ENCODE assay signal across 8 mouse cellular contexts in the genomic region with DNA sequence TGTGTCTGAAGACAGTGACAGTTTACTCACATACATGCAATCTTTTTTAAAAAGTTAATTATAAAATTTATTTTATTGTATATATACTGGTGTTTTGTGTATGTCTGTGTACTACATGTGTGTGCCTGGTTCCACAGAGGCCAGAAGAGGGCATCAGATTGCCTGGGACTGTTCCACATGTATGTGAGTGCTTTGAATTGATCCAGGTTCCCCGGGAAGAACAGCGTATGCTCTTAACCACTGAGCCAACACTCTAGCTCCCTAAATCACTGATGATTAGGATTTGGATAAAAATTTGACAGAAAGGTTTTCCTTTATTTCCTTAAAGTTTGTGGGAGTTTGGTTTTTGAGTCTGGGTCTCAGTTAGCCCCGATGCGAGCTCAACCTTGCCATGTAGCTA. TPM values are rescaled to one million over a fixed set of nuclear protein-coding genes. Genes with fewer than 3 reads are reported as not detected.
A peak's percentile ranks its signal among the peaks of the same experiment; 100 is the strongest.
DNase-seq lines count a peak whose midpoint lies in the region; ATAC-seq lines count a peak whose summit lies in the region.

No protein-coding gene starts in this region.

- H3K4me3 ChIP-seq in heart, embryonic 10.5 days = peak overlapping the region; percentile 80
- H3K4me3 ChIP-seq in embryonic facial prominence, embryonic 13.5 days = peak overlapping the region; percentile 88
- H3K4me3 ChIP-seq in limb, embryonic 11.5 days (ENCODE audit: low read depth, low read length) = peak overlapping the region; percentile 76

- peaks cover 27% of the 10 kb centered on the region for H3K36me3 ChIP-seq in heart, embryonic 10.5 days
- peaks cover 24% of the 10 kb centered on the region for H3K36me3 ChIP-seq in embryonic facial prominence, embryonic 13.5 days
- H3K36me3 ChIP-seq in limb, embryonic 11.5 days (ENCODE audit: control insufficient read depth, insufficient read depth, low read length) = peaks cover 8% of the 10 kb centered on the region; the same call in 1 of the 2 replicates

- intact Hi-C loops in heart, postnatal 36 days (cut with DNase I) = loop anchor here (5.0 kb wide), 1 partner anchor 71 kb away; a partner anchor contains a TSS

- 43% methylated on average over 4 of the region's 4 CpGs for WGBS in heart, embryonic 10.5 days
- WGBS in embryonic facial prominence, embryonic 13.5 days = 39% methylated on average over 4 of the region's 4 CpGs
- 47% methylated on average over 4 of the region's 4 CpGs for WGBS in limb, embryonic 11.5 days

- DNase-seq in heart, embryonic 10.5 days (ENCODE audit: low spot score) = no peak
- DNase-seq in heart, postnatal 36 days = no peak
- DNase-seq in CD4-positive helper T cell, adult 2 months (ENCODE audit: low read depth, low spot score) = peak; percentile 31
- DNase-seq in limb, embryonic 11.5 days (ENCODE audit: low spot score) = no peak
- DNase-seq in retina, postnatal 1 day = peak; percentile 32
- DNase-seq in cerebellum, postnatal 36 days = no peak
- no peak for DNase-seq in layer of hippocampus, adult 9-10 months (ENCODE audit: low spot score)

- H3K9me3 ChIP-seq in heart, embryonic 10.5 days = no peaks in the 10 kb centered on the region
- H3K9me3 ChIP-seq in embryonic facial prominence, embryonic 13.5 days = no peaks in the 10 kb centered on the region
- H3K9me3 ChIP-seq in limb, embryonic 11.5 days (ENCODE audit: control insufficient read depth, low read length) = no peaks in the 10 kb centered on the region

- peak overlapping the region; percentile 88 for H3K9ac ChIP-seq in embryonic facial prominence, embryonic 13.5 days
- H3K9ac ChIP-seq in limb, embryonic 11.5 days (ENCODE audit: low read length) = peak overlapping the region; percentile 58

- H3K27ac ChIP-seq in heart, embryonic 10.5 days = peak overlapping the region; percentile 99
- H3K27ac ChIP-seq in embryonic facial prominence, embryonic 13.5 days = peak overlapping the region; percentile 87
- no peak overlapping the region for H3K27ac ChIP-seq in limb, embryonic 11.5 days (replicated peaks; ENCODE audit: low read depth, low read length)

- no peaks in the 10 kb centered on the region for H3K27me3 ChIP-seq in heart, embryonic 10.5 days (ENCODE audit: insufficient read depth, poor library complexity, severe bottlenecking)
- no peaks in the 10 kb centered on the region for H3K27me3 ChIP-seq in embryonic facial prominence, embryonic 13.5 days
- H3K27me3 ChIP-seq in limb, embryonic 11.5 days (ENCODE audit: control insufficient read depth, insufficient read depth, low read length) = no peaks in the 10 kb centered on the region

- peaks cover 17% of the 10 kb centered on the region for H3K4me1 ChIP-seq in heart, embryonic 10.5 days
- H3K4me1 ChIP-seq in embryonic facial prominence, embryonic 13.5 days = peaks cover 15% of the 10 kb centered on the region
- H3K4me1 ChIP-seq in limb, embryonic 11.5 days (ENCODE audit: control insufficient read depth, insufficient read depth, low read length) = peaks cover 7% of the 10 kb centered on the region; the same call in 1 of the 2 replicates

- no peak for ATAC-seq in embryonic facial prominence, embryonic 13.5 days (ENCODE audit: insufficient number of reproducible peaks, insufficient read depth, low FRiP score, low TSS enrichment, low read depth)
- ATAC-seq in limb, embryonic 11.5 days (ENCODE audit: insufficient number of reproducible peaks, low FRiP score, low TSS enrichment, low read depth) = no peak

- peak overlapping the region; percentile 85 for H3K4me2 ChIP-seq in embryonic facial prominence, embryonic 13.5 days
- peak overlapping the region; percentile 76 for H3K4me2 ChIP-seq in limb, embryonic 11.5 days (ENCODE audit: low read depth, severe bottlenecking)

RNA-seq across cellular contexts. Expression of a gene that starts 0.8 kb away (rescaled TPM):
- 179 and 208 TPM in 2 replicates for polyA plus RNA-seq in heart, embryonic 10.5 days (2016; fragmentation: Nextera tagmentation; extraction: Ambion mirVana)
- 10 to 100 TPM; 23.5 to 23.8 TPM for total RNA-seq in heart, postnatal 36 days (2021)
- 180 and 186 TPM in 2 replicates for polyA plus RNA-seq in embryonic facial prominence, embryonic 13.5 days (2015; fragmentation: Nextera tagmentation; extraction: Ambion mirVana)
- 213 and 220 TPM in 2 replicates for polyA plus RNA-seq in limb, embryonic 11.5 days (2014; fragmentation: Nextera tagmentation; extraction: Ambion mirVana)

RNA-seq across cellular contexts. Expression of a gene that starts 27.3 kb away (rescaled TPM):
- 713 and 931 TPM in 2 replicates for polyA plus RNA-seq in heart, embryonic 10.5 days (2016; fragmentation: Nextera tagmentation; extraction: Ambion mirVana)
- 100 to 1,000 TPM; 165 to 185 TPM for total RNA-seq in heart, postnatal 36 days (2021)
- 1,193 and 1,231 TPM in 2 replicates for polyA plus RNA-seq in embryonic facial prominence, embryonic 13.5 days (2015; fragmentation: Nextera tagmentation; extraction: Ambion mirVana)
- polyA plus RNA-seq in limb, embryonic 11.5 days (2014; fragmentation: Nextera tagmentation; extraction: Ambion mirVana) = 1,466 and 1,467 TPM in 2 replicates

RNA-seq across cellular contexts. Expression of a gene that starts 40.3 kb away (rescaled TPM):
- polyA plus RNA-seq in heart, embryonic 10.5 days (2016; fragmentation: Nextera tagmentation; extraction: Ambion mirVana) = 105 and 108 TPM in 2 replicates
- 10 to 100 TPM; 80.1 to 85.7 TPM for total RNA-seq in heart, postnatal 36 days (2021)
- 92.8 and 95.6 TPM in 2 replicates for polyA plus RNA-seq in embryonic facial prominence, embryonic 13.5 days (2015; fragmentation: Nextera tagmentation; extraction: Ambion mirVana)
- 111 and 122 TPM in 2 replicates for polyA plus RNA-seq in limb, embryonic 11.5 days (2014; fragmentation: Nextera tagmentation; extraction: Ambion mirVana)

RNA-seq across cellular contexts. Expression of a gene that starts 40.4 kb away (rescaled TPM):
- polyA plus RNA-seq in heart, embryonic 10.5 days (2016; fragmentation: Nextera tagmentation; extraction: Ambion mirVana) = 25.4 and 25.7 TPM in 2 replicates
- total RNA-seq in heart, postnatal 36 days (2021) = 10 to 100 TPM; 18.0 to 21.3 TPM
- 18.9 and 24.6 TPM in 2 replicates for polyA plus RNA-seq in embryonic facial prominence, embryonic 13.5 days (2015; fragmentation: Nextera tagmentation; extraction: Ambion mirVana)
- polyA plus RNA-seq in limb, embryonic 11.5 days (2014; fragmentation: Nextera tagmentation; extraction: Ambion mirVana) = 21.3 and 26.5 TPM in 2 replicates

RNA-seq across cellular contexts. Expression of a gene that starts 49.2 kb away (rescaled TPM):
- 451 and 471 TPM in 2 replicates for polyA plus RNA-seq in heart, embryonic 10.5 days (2016; fragmentation: Nextera tagmentation; extraction: Ambion mirVana)
- total RNA-seq in heart, postnatal 36 days (2021) = 100 to 1,000 TPM; 124 to 143 TPM
- 566 and 584 TPM in 2 replicates for polyA plus RNA-seq in embryonic facial prominence, embryonic 13.5 days (2015; fragmentation: Nextera tagmentation; extraction: Ambion mirVana)
- polyA plus RNA-seq in limb, embryonic 11.5 days (2014; fragmentation: Nextera tagmentation; extraction: Ambion mirVana) = 526 and 537 TPM in 2 replicates

Comparison
In these comparisons a context has a peak if more than half of its experiments do, and no peak if none do; other contexts are left out.
1. DNase-seq: peak in CD4-positive helper T cell, adult 2 months (single experiment) and retina, postnatal 1 day (single experiment); none in heart, embryonic 10.5 days (single experiment), heart, postnatal 36 days (0 of 2), limb, embryonic 11.5 days (single experiment), cerebellum, postnatal 36 days (0 of 2) and layer of hippocampus, adult 9-10 months (single experiment).
2. Peak in every context shown above with its lines, with median percentiles within 50 percentile points of each other: H3K4me3 ChIP-seq.